Mouse (Mus musculus) cerebellum, postnatal 36 days (tissue): ENCODE data around the gene Mycbp.
A peak's percentile ranks its signal among the peaks of the same experiment; 100 is the strongest.
"Not testable (repeated sequence)": the region's sequence is repeated elsewhere in the genome, so short reads cannot be mapped to it uniquely, and the experiment has no call there.

ENCODE experiments used
- DNase-seq, 2 experiments: peaks; one replicate each; pipeline ENCODE4 v3.0.0; 2021 to 2022; ENCODE audit warnings: mixed read lengths in 2 of 2

Gene Mycbp

GRCm38 (mm10) chr4:123904333-123905125 is at the start of gene Mycbp:
Mycbp (plus strand) TSS chr4:123904832.
- peak; percentile 99 for DNase-seq

DNA sequence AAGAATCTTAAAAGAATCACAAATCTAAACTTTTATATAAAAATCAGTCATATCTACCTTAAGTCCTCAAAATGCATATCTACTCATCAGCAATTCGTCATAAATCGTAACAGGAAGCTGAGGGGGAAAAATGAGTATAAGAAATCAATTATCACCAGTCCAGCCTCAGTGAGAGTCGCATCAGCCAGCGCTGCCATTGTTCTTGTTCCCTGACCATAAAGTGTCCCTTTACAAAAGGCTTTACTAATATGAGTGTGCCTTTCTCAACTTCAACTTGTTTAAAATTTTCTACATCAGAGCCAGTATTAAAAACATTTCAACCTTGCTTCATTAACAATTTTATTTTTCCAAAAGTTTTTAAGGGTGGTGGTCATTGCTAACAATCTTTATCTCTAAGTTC is 47.7 kb upstream of the Mycbp start:
- DNase-seq, result no peak

- DNase-seq, result no peak
Measured at GRCm38 (mm10) chr4:123858090-123858489, 46.5 kb upstream of the Mycbp start.

GRCm38 (mm10) chr4:123859379-123859778 is 45.3 kb upstream of the Mycbp start, which contains the start of gene 4933427I04Rik:
4933427I04Rik (plus strand) TSS chr4:123859679.
- DNase-seq, result no peak

- DNase-seq, result no peak
Measured at GRCm38 (mm10) chr4:123859803-123860202, 44.8 kb upstream of the Mycbp start.

- no peak for DNase-seq
Measured at GRCm38 (mm10) chr4:123860621-123861020, 44.0 kb upstream of the Mycbp start.

- no peak for DNase-seq
Measured at GRCm38 (mm10) chr4:123893726-123894125, 10.9 kb upstream of the Mycbp start.

DNA sequence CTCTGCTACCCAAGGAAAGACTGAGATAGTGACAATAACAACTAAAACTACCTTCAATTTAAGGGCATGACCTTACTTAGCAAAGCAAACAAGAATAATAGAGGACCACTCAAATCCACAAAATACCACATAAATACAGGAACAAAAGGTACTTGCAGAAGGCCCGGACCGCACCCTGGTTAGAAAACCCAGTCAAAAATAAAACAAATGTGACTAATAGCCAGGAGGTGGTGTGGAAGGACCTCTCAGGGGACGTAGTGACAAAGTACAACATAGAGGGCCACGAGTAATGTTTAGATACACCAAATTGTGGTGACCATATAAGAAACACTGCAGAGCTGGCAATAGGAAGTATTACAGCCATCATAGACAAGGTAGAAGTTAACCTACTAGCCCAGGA is 10.3 kb upstream of the Mycbp start:
- DNase-seq, result no peak

GRCm38 (mm10) chr4:123898696-123899095 is 5.9 kb upstream of the Mycbp start:
- DNase-seq, result peak; percentile 45 to 54

- no peak for DNase-seq
Measured at GRCm38 (mm10) chr4:123903432-123903831, 1.2 kb upstream of the Mycbp start.

DNA sequence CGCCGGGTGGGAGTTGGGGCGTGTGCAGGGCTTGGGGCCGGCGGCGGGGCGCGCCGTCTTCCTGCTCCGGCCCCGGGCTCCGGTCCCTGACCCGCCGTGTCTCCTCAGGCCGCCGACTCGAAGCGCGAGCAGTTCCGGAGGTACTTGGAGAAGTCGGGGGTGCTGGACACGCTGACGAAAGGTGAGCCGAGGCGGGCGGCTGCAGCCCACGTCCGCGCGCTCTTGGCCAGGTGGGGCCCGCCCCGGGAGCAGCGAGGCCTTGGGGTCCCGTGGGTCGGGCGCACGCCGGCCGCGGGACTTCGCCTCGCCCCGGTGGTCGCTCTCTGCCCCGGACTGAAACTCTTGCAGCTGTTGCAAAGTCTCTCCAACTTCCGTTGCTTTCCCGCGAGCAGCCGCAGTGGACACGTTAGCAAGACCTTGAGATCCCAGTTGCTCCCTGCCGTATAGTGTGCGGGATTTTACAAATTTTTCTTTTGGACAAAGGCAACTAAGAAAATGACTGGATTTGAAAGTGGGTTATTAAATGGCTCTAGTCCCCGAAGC is 565 bp downstream of the Mycbp start:
- DNase-seq, result no peak

GRCm38 (mm10) chr4:123911503-123911902 is 6.9 kb downstream of the Mycbp start:
- DNase-seq, result no peak

DNA sequence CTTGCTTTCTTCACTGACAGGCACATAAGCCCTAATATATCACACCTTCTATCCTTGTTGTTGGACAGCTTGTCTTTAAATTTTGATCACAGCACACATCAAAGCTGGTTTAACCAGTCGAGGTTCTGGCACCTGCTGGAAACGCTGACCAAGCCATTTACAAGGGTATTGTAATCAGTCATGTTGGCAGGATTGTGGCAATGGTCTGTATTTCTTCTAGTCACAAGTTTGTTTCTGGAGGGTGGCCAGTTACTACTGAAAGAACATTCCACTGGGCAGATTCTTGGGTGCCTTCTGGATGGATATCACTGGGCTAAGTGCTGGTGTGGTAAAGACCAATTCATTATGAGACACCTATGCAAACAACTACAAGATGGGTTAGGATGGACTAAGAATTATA is 7.8 kb downstream of the Mycbp start:
- no peak for DNase-seq

DNA sequence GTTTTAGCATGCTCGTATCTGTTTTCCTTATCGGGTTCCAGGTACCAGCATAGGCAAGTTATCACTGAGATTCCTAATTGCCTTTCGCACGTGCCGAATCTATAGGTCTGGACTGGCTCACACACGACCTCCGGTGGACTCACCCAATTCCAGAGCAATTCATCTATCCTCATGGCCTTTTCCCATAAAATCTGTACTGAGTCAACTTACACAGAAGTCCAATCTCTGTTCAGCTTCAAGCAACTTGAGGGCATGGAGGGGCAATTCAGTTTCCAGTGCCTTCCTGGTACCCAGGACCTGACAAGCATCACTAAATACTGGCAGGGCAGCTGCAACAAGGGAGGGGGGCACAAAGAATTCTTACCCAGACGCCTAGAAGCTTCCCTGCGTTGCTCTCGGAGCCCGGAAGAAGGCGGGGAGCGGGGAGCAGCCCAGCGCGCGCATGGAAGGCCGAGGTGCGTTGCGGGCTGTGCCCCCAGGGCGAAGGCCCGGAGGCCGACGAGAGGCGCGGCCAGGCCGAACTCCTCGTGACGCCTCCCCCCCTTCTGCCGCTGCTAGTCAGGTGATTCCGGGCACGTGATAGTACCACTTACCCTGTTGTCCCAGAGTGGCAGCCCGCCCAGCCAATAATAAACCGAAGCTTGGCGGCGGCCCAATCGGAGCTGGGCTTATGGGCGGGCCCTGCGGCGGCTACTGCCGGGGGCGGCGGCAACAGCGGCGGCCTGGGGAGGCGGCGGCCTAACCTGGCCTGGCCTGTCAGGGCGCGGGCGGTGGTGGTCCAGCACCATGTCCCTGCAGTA is 12.3 kb downstream of the Mycbp start, which contains the start of gene Rragc:
Rragc (plus strand) TSS at position 699 of the 800 bp plus-strand sequence.
- peak; percentile 100 for DNase-seq

DNA sequence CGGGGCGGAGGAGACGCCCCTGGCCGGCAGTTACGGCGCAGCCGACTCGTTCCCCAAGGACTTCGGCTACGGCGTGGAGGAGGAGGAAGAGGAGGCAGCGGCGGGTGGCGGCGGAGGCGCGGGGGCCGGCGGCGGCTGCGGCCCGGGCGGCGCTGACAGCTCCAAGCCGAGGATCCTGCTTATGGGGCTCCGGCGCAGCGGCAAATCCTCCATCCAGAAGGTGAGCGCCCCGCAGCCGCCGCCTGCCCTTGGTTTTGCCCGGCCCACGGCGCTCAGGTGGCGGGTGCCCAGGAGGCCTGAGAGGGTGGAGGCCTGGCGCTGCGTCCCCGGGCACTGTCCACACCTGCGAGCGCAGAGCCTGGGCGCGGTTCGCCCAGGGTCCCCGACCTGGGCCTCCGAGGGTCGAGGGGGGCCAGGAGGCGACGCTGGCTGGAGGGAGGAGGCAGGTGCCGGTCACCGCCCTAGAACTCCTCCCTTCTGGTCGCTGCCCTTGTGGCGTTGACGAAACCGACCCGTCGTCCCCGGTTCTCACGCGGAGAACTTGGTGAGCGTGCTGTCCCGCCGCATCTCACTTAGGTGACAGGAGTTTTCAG is 13.0 kb downstream of the Mycbp start, which contains the start of gene 4930535I16Rik:
4930535I16Rik (minus strand) TSS at position 475 of the 593 bp plus-strand sequence.
- no peak for DNase-seq

- DNase-seq, result no peak
Measured at GRCm38 (mm10) chr4:123918851-123919250, 14.2 kb downstream of the Mycbp start.

DNA sequence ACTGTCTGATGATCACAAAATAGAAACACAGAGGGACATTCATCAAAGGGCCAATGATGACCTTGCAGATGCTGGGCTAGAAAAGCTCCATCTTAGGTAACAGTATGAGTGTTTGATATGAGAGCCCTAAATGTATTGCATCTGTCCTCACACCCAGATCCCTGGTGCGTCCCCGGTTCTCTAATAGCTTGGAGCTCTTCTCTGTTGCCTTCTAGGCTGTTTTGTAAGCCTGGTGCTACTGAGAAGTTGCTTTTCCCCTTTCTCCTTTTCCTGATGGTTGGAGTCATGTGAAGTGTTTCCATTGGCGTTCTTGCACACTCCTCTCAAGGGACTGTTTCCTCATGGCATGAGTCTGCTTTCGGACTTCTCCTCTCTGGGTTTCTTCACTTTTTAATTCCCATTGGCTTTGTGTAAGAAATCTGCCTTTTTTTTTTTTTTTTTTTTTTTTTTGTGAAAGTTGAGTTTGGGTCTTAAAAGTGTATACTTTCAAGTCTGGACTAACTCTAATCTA is 16.5 kb downstream of the Mycbp start:
- DNase-seq, result no peak

- no peak for DNase-seq
Measured at GRCm38 (mm10) chr4:123927961-123928360, 23.3 kb downstream of the Mycbp start.

- no peak for DNase-seq
Measured at GRCm38 (mm10) chr4:123929994-123930393, 25.4 kb downstream of the Mycbp start.

DNA sequence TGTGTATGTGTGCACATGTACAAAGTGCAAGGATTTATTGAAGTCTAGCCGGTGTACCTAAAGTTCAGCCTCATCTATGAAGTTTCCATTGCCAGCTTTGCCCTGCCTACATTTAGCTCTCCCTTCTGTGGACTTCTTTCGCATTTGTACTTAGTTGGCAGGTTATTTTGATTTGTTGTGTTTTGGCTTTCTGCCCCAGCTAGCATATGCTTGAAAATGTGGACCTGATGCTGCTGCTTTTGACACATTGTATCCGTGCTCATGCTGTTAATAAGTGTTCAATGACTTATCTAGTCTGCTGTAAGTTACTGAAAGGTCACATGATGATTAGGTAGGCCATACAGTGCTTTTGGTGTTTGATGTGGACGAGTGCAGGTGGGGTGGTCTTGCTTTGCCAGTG is 29.7 kb downstream of the Mycbp start:
- DNase-seq, result peak in 1 of 2 experiments; percentile 35

DNA sequence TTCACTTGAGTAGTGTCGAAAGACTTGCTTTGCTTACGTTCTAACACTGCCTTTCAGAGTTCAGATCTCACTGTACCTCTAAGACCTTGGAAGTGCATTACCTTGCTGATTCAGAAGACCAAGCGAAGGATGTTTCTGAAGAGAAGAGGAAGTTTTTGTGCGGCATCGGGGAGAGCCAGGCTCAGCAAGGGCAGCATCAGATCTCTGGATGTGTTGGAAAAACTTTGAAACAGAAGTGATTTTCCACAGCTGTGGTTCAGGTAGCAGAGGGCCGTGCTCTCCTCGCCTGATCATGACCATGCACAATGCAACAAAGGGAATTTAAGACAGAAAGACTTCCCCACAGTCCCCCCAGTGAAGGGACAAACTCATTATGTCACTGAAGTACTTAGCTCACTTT is 31.4 kb downstream of the Mycbp start:
- DNase-seq, result no peak

GRCm38 (mm10) chr4:123939838-123940237 is 35.2 kb downstream of the Mycbp start:
- peak; percentile 52 to 60 for DNase-seq

GRCm38 (mm10) chr4:123940878-123941277 is 36.2 kb downstream of the Mycbp start:
- not testable (repeated sequence) for DNase-seq
